Mouse (Mus musculus): ENCODE data around the gene Stc2. TPM values are rescaled to one million over a fixed set of nuclear protein-coding genes. Genes with fewer than 3 reads are reported as not detected.
A peak's percentile ranks its signal among the peaks of the same experiment; 100 is the strongest.

Stc2 gene
- 0.67 and 1.0 TPM in 2 replicates for polyA plus RNA-seq (2012; ENCODE audit: insufficient read depth, insufficient read length, missing spikeins)

- H3K4me1 ChIP-seq (ENCODE audit: control insufficient read depth, insufficient read depth, insufficient read length, low read length) = 0 out of 2 replicates have a peak, but pooled peaks cover 2% of the 10 kb centered on the region
- H3K4me3 ChIP-seq (ENCODE audit: insufficient read depth, low read depth, low read length) = peak within 1 kb of the TSS; percentile 62
- no peak within 1 kb of the TSS for H3K27ac ChIP-seq (replicated peaks; ENCODE audit: low read depth, low read length)
These were observed at the start of gene Stc2 for GRCm38 (mm10) chr11:31369648-31370286. TSS of gene Stc2 (minus strand) at chr11:31370074.

DNA sequence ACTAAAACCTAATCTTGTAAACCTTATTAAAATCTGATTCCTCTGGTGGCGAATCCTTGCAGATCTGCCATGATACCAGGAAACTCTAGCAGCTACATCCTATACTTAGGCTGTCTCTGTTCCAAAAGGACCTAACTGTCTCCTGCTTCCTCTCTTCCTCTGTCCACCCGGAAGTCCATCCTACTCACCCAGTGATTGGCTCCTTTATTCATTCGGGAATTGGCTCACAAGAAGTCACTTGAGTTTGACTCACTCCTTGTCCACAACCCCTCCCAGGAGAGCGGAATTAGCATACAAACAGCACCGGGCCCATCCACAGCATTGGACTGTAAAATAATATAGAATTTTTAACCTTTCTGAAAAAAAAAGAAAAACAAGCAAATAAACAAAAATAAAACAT lies 47.2 kb upstream of the Stc2 start:
- Histone ChIP-seq H3K4me1 (ENCODE audit: control insufficient read depth, insufficient read depth, insufficient read length, low read length) (no peaks in the 10 kb centered on the region), H3K4me3 (ENCODE audit: insufficient read depth, low read depth, low read length) (no peak overlapping the region), H3K27ac (replicated peaks; ENCODE audit: low read depth, low read length) (no peak overlapping the region)

- Histone ChIP-seq H3K4me3 (ENCODE audit: insufficient read depth, low read depth, low read length) (no peak overlapping the region), H3K4me1 (ENCODE audit: control insufficient read depth, insufficient read depth, insufficient read length, low read length) (no peaks in the 10 kb centered on the region), H3K27ac (replicated peaks; ENCODE audit: low read depth, low read length) (no peak overlapping the region)
These were observed 42.5 kb upstream of the Stc2 start for GRCm38 (mm10) chr11:31412376-31412775.

DNA sequence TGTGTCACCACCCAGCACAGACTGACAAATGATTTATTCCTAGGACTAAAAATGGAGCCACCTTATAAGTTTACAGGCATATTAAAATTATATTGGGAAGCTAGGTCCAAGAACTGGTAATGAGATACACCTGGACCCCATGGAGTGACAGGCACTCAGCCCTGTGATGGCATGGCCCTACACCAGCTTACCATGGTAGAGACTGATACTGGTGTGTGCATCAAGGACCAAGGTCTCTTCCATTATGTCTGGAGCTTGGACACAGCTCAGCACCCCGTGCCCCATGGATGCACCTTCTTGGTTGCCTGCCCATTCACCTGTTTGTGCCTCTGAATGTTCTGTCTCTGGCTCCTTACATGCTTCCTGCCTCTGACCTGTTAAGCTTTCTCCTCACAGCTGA lies 36.9 kb upstream of the Stc2 start:
- Histone ChIP-seq H3K27ac (replicated peaks; ENCODE audit: low read depth, low read length) (no peak overlapping the region), H3K4me1 (ENCODE audit: control insufficient read depth, insufficient read depth, insufficient read length, low read length) (no peaks in the 10 kb centered on the region), H3K4me3 (ENCODE audit: insufficient read depth, low read depth, low read length) (no peak overlapping the region)

DNA sequence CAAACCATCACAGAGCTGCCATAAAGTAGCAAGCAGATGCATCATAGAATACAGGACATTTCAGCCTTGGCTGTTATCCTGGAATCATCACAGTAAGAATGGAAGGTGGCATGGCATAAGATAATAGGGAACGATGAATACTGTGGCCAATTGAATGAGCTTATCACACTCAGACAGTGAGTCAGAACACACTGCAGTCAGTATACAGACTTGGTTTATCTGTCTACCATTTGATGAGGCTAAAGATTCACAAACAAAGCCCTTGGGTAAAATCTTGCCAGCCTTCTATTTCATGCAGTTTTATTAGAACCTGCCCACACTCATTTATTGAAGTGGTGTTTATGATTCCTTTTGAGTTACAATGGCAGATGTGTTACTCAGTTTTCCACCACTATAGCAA lies 33.2 kb upstream of the Stc2 start:
- Histone ChIP-seq H3K4me3 (ENCODE audit: insufficient read depth, low read depth, low read length) (no peak overlapping the region), H3K27ac (replicated peaks; ENCODE audit: low read depth, low read length) (no peak overlapping the region), H3K4me1 (ENCODE audit: control insufficient read depth, insufficient read depth, insufficient read length, low read length) (no peaks in the 10 kb centered on the region)

DNA sequence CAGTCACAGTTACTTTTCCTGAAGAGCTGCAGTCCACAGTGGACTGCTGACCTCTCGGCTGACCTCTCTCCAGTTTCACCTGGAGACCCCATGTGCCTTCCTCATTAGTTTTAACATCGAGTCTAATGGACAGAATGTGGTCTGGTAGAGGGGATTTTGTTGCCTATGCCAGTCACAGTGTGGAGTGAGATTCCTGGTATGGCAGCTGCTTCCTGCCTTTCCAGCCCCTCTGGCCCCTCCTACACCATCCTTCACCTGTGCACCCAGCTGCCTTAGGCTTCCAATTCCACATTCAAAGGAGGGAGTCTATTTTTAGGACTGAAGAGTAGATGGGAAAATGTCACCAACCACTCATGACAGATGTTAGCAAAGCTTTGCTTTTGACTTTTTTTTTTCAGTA lies 28.7 kb upstream of the Stc2 start:
- Histone ChIP-seq H3K27ac (replicated peaks; ENCODE audit: low read depth, low read length) (no peak overlapping the region), H3K4me1 (ENCODE audit: control insufficient read depth, insufficient read depth, insufficient read length, low read length) (no peaks in the 10 kb centered on the region), H3K4me3 (ENCODE audit: insufficient read depth, low read depth, low read length) (no peak overlapping the region)

GRCm38 (mm10) chr11:31396638-31397417 lies 27.0 kb upstream of the Stc2 start:
- H3K4me3 ChIP-seq (ENCODE audit: insufficient read depth, low read depth, low read length) = no peak overlapping the region
- no peak overlapping the region for H3K27ac ChIP-seq (replicated peaks; ENCODE audit: low read depth, low read length)
- H3K4me1 ChIP-seq (ENCODE audit: control insufficient read depth, insufficient read depth, insufficient read length, low read length) = no peaks in the 10 kb centered on the region; the same call in 1 of the 2 replicates

DNA sequence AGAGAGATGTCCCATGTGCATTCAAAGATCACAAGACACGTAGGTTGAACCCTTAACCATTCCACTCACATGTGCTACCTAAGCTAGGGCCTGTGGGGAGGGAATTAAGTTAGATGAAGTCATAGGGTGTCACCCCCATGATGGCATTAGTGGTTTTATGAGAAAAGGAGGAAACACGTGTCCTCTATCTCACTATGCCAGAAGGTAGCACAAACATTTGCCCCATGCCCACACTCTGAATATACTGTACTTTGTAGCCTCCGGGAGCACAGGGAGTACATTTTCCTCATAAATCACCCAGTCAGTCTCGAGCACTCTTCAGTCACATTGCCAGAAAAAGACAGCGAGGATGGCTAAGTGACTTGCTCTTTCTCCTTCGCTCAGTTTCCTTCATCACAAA lies 24.2 kb upstream of the Stc2 start:
- H3K27ac ChIP-seq (replicated peaks; ENCODE audit: low read depth, low read length) = no peak overlapping the region
- H3K4me1 ChIP-seq (ENCODE audit: control insufficient read depth, insufficient read depth, insufficient read length, low read length) = no peaks in the 10 kb centered on the region; the same call in 1 of the 2 replicates
- H3K4me3 ChIP-seq (ENCODE audit: insufficient read depth, low read depth, low read length) = no peak overlapping the region

GRCm38 (mm10) chr11:31392340-31392739 lies 22.5 kb upstream of the Stc2 start:
- Histone ChIP-seq H3K27ac (replicated peaks; ENCODE audit: low read depth, low read length) (no peak overlapping the region), H3K4me3 (ENCODE audit: insufficient read depth, low read depth, low read length) (no peak overlapping the region), H3K4me1 (ENCODE audit: control insufficient read depth, insufficient read depth, insufficient read length, low read length) (no peaks in the 10 kb centered on the region; the same call in 1 of the 2 replicates)

DNA sequence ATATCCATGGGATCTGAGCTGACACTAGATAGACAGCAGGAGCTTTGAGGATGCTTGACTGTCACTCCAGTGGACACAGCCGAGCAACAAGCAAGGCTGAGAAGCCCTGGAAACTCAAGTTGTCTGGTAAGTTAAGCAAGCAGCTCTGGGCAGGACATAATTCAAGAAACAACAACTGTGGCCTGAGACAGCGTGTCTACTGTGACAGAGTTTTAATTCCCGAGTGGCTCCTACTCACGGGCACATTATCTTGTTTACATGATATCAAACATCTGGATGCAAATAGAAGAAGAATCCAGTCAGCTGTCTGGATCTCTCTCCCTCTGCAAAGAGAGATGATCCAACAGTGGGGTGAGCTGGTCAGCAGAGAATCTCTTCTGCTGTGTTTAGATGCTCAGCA lies 19.0 kb upstream of the Stc2 start:
- Histone ChIP-seq H3K4me3 (ENCODE audit: insufficient read depth, low read depth, low read length) (no peak overlapping the region), H3K4me1 (ENCODE audit: control insufficient read depth, insufficient read depth, insufficient read length, low read length) (no peaks in the 10 kb centered on the region; the same call in 1 of the 2 replicates), H3K27ac (replicated peaks; ENCODE audit: low read depth, low read length) (no peak overlapping the region)

- no peak overlapping the region for H3K27ac ChIP-seq (replicated peaks; ENCODE audit: low read depth, low read length)
These were observed 17.7 kb upstream of the Stc2 start for GRCm38 (mm10) chr11:31387526-31387925.

GRCm38 (mm10) chr11:31386571-31386970 lies 16.7 kb upstream of the Stc2 start:
- Histone ChIP-seq H3K4me3 (ENCODE audit: insufficient read depth, low read depth, low read length) (no peak overlapping the region), H3K27ac (replicated peaks; ENCODE audit: low read depth, low read length) (0 out of 2 replicates have a peak overlapping the region, but pooled peaks have one; percentile 10), H3K4me1 (ENCODE audit: control insufficient read depth, insufficient read depth, insufficient read length, low read length) (no peaks in the 10 kb centered on the region)

More at GRCm38 (mm10) chr11:31387526-31387925, 17.7 kb upstream of the Stc2 start:
- no peaks in the 10 kb centered on the region for H3K4me1 ChIP-seq (ENCODE audit: control insufficient read depth, insufficient read depth, insufficient read length, low read length)
- H3K4me3 ChIP-seq (ENCODE audit: insufficient read depth, low read depth, low read length) = no peak overlapping the region

DNA sequence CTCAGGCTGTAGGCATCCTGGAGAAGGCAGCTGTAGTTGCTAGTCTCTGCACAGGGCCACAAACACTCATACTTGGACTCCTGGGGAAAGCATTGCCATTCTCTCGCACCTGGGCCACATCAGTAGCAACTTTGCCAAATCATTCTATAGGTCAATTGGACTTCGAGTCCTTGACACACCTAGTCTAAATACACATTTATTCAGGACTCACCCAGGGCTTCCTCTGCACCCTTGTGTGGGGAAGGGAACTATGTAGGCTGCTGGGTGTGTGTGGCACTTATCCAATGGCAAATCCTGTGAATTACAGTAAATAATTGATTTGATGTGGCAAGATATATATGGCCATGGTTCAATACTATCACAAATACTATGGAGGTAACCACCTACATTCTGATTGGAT lies 14.1 kb upstream of the Stc2 start:
- Histone ChIP-seq H3K4me3 (ENCODE audit: insufficient read depth, low read depth, low read length) (no peak overlapping the region), H3K27ac (replicated peaks; ENCODE audit: low read depth, low read length) (no peak overlapping the region), H3K4me1 (ENCODE audit: control insufficient read depth, insufficient read depth, insufficient read length, low read length) (no peaks in the 10 kb centered on the region)

GRCm38 (mm10) chr11:31382145-31382544 lies 12.3 kb upstream of the Stc2 start:
- Histone ChIP-seq H3K4me3 (ENCODE audit: insufficient read depth, low read depth, low read length) (no peak overlapping the region), H3K27ac (replicated peaks; ENCODE audit: low read depth, low read length) (no peak overlapping the region), H3K4me1 (ENCODE audit: control insufficient read depth, insufficient read depth, insufficient read length, low read length) (no peaks in the 10 kb centered on the region)

GRCm38 (mm10) chr11:31373438-31373837 lies 3.6 kb upstream of the Stc2 start:
- H3K4me3 ChIP-seq (ENCODE audit: insufficient read depth, low read depth, low read length) = no peak overlapping the region
- H3K4me1 ChIP-seq (ENCODE audit: control insufficient read depth, insufficient read depth, insufficient read length, low read length) = 0 out of 2 replicates have a peak, but pooled peaks cover 2% of the 10 kb centered on the region
- no peak overlapping the region for H3K27ac ChIP-seq (replicated peaks; ENCODE audit: low read depth, low read length)

GRCm38 (mm10) chr11:31372206-31372605 lies 2.3 kb upstream of the Stc2 start:
- Histone ChIP-seq H3K27ac (replicated peaks; ENCODE audit: low read depth, low read length) (no peak overlapping the region), H3K4me1 (ENCODE audit: control insufficient read depth, insufficient read depth, insufficient read length, low read length) (0 out of 2 replicates have a peak, but pooled peaks cover 2% of the 10 kb centered on the region), H3K4me3 (ENCODE audit: insufficient read depth, low read depth, low read length) (no peak overlapping the region)
